Mouse (Mus musculus): Measurements from ENCODE around the gene Anks1b.

- TF ChIP-seq CTCF (IDR thresholded peaks at IDR 0.05; ENCODE audit: extremely low read depth, insufficient read length, insufficient replicate concordance, low read depth, low read length) (no peak), POLR2A (IDR thresholded peaks at IDR 0.05; ENCODE audit: low read depth, low read length) (no peak)
Observed at GRCm38 (mm10) chr10:90724931-90725330, 851.6 kb downstream of the Anks1b start.

All from small intestine, adult 2 months (tissue).